Mouse (Mus musculus) NIH3T3 (cell line): Measurements from ENCODE around the gene Cplx2.

ENCODE experiments used
- DNase-seq: peaks from one replicate; pipeline ENCODE4 v3.0.0-alpha.2; 2012; ENCODE audit warnings: low read depth

Gene Cplx2

DNA sequence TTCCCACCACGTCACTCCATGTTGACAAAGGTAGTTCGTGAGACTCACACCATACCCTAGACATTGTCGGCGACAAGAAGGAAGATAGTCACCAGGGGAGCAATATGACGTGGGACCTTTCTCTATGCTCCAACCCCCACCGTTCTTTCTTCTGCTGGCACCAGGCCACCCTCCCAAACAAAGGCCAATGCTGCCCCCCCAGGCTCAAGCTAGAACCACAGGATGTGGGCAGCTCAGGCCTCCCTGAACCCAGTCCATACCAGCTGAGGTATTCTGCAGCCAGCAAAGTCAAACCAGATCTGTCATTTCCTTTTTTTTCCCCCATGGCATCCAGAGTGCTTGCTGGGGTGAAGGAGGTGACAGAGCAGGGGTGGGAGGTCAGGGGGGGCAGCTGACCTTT, 3.4 kb upstream of the Cplx2 start:
- DNase-seq, result peak; percentile 50

DNA sequence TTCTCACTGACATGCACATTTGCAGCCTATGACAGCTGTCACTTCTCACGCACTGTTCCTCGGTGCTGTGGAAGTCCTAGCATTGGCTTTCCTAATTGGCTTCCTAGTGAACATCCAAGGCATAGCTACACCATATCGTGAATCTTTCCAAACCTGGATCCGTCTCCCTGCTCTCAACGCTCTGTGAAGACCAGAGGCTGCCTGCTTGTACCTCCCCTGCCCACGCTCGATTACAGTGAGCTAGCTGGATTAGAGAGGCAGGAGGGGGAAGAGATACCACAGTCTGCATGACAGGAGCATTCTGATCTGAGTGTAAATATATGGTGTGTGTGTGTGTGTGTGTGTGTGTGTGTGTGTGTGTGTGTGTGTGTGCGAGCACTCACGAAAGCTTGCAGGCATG, 3.0 kb upstream of the Cplx2 start:
- DNase-seq, result no peak

DNA sequence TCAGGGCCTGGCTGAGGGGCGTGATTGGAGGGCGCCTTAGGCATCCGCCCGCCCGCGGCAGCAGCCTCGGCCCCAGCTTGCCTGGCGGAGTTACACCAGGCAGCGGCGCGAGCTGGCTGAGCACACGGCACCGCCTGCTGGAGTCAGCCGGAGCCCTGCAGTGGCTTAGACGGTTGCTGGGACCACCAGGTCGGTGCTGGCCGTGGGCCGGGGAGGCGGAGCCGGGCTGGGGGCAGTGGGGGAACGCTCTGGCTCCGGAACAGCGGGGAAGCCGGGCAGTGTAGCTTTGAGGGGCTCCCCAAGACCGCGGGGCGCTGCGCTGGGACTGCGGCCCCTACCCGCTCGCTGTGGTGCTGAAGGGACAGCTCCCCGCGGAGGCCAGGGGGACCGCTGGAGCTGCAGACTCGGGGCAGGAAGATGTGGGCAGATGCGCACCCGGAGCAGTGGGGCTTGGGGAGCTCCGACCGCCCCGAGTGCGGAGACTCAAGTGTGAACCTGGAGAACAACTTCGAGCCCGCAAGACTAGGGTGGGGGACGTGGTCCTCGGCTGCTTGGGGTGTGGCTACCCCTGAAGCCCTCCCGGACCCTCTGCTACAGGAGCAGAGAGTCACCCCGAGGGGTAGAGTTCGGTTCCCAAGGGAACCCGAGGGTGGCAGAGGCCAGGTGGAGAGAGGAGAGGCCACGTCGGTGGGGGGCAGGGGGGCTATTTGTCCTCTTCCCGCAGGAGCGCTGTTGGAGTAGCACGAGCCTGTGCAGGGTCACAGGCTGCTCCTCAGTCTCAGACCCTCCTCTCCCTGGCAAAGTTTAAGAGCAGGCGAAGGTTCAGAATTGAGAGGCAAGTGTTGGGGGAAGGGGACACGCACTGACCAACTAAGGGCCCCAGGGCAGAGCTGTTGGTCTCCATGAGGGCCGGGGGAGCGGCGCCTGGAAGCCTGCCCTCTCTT, 510 bp downstream of the Cplx2 start:
- no peak for DNase-seq

DNA sequence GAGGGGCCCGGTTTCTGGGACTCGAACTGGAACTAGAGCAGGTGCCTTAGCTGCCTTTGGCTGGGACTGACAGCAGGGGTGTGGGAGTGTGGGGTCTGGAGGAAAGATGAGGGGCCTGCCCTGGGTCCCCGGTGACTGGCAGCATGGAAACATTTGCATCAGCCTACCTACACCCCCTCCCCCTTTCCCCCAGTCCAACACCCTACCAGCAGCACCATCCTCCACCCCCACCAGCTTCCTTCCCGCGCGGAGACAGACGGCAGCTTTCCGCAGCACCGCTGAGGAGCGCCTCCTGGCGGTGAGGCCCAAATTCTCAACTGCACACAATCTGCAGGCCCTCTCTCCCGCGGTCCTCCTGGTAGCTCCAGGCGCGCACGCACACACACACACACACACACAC, 1.5 kb downstream of the Cplx2 start:
- DNase-seq, result no peak

DNA sequence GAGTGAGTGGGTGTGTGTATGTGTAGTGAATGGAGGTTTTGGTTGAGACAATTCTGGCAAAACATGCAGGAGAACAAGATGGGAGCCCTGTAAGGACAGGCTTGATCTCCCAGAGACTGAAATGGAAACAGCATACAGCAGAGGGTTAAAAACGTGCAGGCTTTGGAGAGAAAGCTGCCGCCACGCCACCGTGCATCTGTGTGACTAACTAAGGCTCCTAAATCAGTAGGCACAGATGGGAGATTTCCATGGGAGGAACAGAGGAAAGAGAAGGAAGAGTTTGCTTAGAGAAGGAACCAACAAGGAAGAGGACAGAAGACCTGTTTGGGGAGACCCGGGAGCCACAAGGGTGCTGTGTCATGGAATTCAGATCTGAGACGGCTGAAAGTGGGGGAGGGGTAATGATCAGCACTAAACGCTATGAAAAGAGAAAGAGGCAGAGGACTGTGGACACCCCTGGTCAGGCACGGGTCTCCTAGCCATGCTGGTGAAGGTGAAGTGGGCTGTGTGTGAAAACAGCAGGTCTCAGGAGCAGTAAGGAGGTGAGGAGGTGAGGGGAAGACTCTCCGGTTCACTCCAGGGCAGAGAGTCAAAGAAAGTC, 3.1 kb downstream of the Cplx2 start:
- no peak for DNase-seq

DNA sequence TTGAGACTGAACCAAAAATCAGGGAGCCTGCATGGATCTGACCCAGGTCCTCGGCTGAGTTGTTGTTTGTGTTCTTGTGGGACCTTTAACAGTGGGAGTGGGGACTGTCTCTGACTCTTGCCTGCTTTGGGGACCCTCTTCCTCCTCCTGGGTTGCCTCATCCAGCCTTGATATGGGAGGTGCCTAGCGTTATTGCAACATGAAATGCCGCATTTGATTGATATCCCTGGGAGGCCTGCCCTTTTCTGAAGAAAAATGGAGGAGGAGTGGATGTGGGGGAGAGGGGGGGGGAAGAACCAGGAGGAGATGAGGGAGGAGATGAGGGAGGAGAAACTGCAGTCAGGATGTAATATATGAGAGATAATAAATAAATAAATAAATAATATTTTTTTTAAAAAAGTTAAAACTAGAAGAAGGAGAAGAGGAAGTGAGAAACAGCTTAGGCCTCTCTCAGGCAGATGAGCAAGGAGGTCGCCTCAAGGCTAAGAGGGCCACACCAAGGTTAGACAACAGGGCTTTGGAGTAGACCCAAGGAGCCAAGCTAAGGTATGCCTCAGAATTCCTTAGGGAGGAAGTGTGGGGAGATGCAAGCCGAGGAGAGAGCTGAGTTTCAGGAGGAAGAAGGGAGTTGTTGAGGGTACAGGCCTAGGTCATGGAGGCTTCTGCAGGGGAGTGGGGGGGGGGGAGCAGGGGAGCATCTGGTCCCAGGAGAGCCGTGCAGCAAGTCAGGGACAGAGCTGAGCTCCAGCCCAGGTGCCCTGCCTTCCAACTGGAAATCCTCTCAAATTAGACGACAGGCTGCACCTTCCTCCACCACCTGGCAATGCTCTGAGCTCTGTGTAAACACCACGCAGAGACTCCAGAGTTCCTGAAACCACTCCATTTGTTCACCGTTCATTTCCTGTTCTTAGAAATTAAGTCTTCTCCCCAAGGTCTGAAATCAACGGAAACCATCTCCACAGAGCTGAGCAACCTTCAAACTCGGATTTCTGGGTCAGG, 4.6 kb downstream of the Cplx2 start:
- peak; percentile 63 for DNase-seq

DNA sequence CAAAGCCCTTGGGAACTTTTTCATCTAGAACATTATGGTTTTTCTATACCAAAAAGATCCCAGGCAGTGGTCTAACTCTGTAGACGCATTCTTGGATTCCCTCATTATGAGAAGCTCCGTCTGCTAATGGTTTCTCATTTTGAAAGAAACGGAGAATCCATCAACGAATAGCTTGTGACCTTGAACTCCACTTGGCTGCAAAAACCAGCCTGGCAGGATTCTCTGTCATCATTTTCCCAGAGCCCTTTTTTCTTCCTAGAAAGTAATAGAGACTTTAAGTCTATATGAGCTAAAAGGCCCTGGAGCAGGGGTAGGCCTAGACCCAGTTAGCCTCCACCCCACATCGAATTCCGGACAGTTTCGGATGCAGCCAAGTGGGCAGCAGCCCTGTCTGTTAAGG, 5.6 kb downstream of the Cplx2 start:
- no peak for DNase-seq

DNA sequence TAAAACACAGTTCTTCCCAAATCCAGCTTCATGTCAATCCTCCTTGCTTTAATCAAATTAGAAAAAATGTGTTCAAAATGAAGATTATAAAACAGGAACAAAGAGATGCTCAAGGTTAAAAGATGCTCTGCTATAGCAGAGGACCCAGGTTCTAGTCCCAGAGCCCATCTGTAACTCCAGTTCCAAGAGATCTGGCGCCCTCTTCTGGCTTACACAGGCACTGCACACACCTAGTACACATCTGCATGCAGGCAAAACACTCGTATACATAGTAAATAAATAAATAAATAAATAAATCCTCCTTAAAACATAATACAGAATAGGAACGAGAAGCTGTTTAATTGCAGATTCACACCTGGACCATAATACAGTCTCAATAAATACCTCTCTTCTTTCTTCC, 6.9 kb downstream of the Cplx2 start:
- peak; percentile 38 for DNase-seq

DNA sequence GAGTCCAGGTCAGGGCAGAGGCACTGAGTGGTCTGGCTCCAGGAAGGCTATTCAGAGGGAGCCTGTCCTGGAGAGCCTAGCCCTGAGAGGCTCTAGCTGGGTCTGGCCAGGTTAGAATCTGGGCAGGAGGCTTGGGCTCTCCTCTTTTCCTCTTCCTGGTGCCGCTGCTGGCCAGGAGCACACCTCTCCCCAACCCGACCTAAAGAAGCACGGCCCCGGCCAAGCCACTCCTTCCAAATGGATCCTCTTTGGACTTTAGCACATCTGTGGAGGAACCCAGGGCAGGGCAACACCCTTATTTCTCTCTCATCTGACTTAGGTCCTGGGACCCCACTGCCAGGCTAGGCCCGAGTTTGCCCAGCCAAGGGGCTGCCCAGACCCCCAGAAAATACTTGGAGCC, 9.3 kb downstream of the Cplx2 start:
- DNase-seq, result no peak

DNA sequence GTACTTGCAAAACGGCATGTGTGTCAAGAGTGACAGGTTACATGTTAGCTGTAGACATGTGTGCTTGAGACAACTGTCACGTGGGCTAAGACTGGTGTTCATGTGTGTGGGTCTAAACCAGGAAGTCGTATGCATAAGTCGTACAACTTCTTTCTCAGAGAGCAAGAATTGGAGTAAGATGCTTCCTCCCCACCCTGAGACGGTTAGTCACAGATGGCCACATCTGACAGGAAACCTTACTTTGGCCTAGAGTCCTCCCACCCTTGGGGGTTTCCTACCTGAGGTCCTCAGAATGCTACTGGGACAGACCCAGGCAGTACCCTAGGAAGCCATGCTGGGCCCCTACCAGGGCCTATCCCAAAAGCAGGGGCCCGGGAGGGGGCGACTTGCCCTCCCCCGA, 10.2 kb downstream of the Cplx2 start:
- no peak for DNase-seq

DNA sequence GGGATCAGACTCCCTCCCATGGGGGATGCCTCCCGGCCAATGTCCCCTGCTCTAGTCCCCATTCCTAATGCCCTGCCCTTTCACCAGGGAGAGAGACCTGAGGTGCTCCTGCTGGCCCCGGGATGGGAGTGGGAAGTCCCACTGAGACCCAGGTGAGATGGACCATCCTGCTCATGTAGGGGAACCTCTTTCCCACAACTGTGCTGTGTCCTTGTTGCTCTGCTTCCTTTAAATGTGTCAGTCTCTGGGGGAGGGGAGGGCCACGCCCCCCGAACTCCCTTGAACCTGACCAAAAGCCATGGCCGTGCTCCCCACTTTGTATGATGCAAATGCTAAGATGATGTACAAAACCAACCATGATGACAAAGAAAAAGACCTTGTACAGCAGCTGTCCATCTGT, 12.4 kb downstream of the Cplx2 start:
- no peak for DNase-seq

DNA sequence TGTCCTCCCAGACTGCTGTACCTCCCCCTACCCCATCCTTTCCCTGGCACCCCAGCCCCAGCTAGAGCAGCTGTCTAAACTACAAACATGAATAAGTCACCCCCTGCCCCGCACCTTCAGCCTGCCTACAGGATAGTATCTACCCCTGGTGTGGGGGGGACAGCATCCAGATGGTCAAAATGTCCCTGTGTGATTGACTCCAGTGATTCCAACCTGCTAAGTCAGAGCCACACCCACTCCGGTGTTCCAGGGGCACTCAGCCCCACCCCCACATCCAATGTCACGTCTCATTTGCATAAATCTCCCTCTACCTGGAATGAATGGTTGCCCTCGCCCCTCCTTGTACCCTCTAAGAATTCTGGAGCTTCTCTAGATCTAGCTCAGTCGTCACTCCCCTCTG, 13.4 kb downstream of the Cplx2 start:
- DNase-seq, result no peak

DNA sequence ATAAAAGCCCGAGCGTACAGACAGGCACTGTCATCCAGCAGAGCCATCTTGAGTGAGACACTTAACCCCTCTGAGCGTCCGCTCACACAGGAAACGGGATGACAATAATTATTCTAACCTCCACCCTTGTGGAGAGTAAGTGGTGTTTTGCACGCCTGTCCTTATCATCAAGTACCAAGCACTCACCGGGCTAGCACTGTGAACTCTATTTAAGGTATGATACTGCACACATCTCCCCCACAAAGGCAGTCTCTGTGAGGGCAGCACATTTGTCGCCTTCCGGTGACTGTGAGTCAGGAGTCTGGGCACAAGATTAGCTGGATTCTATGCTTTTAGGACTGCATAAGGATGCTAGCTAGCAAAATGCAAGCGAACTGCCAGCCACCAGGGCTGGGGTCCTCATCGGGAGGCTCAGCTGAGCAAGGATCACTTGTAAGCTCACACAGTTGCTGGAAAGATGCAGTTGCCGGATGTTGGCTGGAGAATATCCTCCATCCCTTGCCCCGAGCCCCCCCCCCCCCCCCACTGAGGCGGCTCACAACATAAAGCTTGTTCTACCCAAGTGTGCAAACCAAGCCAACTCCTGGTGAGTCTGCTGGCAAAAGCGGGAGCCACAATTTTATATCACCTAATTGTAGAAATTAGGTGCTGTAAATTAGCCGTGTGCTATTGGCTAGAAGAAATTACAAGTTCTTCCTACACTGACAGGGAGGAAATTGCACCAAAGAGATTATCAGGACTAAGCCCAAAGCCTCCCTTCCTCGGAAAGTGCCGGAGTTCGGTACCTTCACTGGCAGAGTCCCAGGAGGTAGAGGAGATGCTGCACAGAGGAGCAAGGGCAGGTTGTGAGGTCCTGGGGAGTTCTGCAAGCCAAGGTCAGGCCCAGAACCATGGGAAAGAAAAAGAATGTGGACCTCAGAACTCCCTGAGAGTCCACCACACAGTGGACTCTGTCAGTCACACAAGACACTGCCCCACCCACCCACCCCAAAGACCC, 14.2 kb downstream of the Cplx2 start:
- DNase-seq, result no peak

DNA sequence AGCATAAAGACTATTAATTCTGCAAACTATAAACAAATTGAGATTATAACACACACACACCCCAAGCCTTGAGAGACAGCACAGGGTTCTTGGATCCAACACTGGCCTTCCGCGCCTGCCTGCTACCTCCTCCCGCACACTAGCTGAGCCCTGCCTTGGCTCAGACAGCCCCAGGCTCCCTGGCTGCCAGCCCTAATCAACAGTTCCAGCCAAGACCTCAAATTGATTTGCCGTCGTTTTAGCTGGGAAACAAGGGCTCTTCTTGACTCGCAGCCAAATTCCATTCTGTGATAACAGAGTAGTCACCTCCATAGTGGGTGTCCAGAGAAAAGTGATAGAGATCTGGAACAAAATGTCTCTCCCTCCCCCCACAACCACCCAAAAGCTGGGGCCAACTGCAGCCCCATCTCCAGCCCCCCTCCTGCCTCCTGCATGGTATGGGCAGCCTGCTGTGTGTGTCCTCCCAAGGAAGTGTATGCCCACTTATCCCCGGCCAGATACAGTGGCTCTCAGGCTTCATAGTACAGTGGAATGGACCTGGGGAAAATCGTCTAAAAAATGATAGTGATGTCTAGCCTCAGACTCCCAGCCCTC, 18.9 kb downstream of the Cplx2 start:
- DNase-seq, result peak; percentile 74

DNA sequence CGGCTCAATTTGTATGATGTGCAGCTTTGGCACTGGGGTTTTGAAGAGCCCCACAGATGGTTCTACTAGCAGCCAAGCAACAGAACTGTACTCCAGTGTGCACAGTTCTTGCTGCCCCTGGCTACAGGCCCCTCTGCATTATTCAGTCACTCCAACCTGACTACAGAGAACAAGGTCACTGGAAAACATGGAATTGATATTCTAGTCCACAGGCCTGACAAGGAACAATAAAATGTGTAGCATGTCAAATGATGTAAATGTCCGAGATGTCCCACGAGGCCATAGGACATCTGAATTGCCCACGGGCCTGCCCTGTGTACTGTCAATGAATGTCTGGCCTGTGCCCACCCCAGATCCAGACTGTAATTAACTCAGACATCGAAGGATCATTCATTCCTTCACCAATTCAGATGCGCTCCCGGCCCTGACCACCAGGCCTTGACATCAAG, 19.4 kb downstream of the Cplx2 start:
- no peak for DNase-seq

DNA sequence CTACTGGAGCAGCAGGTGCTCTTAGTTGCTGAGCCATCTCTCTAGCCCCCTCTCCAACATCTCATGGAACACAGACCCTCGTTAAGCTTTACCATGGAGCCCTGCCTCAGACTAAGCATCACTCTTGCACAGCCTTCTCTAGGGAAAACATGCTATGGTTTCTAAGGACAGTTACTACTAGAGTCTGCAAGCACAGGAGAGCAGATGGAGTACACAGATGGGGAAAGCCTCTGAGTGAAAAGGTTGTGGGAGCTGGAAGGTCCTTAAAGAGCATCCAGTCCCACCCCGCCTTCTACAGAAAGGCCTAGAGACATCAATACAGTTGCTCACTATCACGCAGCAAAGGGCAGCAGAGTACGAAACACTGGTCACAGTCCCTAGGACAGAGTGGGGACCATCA, 20.2 kb downstream of the Cplx2 start:
- no peak for DNase-seq

DNA sequence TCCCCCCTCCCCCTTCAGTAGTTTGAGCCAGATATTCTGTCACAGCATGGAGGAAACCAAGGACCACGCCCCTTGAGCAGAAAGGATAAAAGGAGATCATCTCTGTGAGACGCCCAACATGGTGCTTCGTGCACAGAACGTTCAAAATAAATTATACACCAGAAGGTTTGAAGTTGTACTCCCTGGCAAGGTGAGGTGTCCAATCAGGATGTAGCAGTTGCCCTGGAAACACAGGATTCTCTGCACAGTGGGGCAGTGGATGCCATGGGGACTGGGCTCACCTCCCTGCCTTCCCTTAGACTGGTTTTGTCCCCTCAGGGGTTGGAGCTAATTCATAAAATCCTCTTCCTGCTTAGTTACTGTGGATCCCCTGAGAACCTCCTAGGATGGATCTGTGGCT, 25.9 kb downstream of the Cplx2 start:
- no peak for DNase-seq

DNA sequence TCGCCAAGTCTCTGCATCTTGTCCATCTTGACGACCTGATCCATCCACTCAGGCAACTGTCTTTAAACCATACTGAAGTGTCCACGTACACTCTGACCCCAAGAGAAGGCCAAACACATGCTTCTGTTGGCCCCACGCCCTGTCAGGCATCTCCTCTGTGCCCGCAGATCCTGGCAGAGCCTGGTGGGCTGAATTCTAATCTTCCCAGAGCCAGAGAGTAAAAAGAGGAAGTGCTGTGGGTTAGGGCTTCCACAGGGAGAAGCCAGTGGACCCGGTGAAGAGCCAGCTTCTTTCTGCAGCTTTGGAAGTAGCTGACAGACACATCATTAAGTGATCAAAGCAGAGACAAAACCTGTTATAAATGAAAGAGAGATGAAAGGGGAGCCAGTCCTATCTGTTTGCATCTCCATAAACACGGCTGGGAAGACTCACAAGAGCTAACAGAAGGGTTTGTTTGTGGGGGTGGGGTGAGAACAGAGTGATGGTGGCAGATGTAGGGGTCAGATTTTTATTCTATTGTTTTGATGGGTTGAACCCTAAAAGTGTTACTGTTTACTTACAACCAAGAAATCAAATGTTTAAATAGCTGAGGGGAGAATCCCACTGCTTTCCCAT, 29.5 kb downstream of the Cplx2 start:
- no peak for DNase-seq

DNA sequence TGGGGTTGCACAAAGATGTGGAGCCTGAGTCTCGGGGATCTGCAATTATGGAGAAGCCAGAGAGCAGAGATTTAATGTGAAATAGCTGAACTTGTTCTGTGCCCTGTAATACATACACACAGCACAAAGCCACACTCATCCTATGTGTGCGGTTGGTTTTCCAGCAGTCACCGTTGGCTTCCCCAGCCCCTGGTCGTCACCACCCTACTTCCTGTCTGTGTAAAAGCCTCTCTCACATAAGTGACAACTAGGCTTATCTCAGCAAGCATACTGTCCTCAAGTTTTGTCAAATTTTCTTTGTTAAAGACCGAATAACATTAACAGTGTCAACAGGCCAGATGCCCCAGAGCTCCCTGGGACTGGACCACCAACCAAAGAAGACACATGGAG, 30.0 kb downstream of the Cplx2 start:
- no peak for DNase-seq

DNA sequence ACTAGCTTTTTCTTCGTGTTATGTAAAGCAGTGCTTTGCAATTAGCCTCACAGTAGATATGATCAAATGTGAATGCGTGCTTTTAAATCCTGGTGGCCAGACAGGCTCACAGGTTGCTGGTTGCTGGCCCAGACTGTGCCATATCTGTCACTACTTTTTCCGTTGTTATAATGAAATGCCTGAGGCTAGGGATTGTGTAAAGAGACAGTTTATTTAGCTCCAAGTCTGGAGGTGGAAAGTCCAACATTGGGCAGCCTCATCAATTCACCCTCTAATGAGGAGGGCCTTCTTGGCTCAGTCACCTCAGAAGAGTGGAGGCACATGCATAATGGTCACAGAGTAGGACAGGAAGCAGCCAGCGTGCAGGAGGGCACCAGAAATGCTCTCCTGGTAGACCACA, 31.2 kb downstream of the Cplx2 start:
- DNase-seq, result no peak
